In the genomic region with DNA sequence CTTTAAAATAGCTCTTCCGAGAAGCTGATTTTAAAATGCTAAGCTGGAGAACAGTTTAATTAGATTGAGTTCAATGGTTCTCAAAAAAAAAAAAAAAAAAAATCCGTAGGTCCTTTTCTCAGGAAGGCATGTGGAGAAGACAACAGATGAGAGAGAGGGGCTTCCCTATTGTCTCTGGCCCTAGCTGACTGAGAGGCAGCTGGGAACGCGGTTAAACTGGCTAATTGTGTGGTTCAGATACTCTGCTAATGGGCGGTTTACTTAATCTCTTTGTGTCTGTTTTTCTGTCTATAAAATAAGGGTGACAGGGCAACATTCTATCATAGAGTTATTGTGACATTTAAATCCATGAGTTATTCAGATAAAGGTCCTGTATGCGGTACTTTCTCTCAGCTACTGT, we compare ENCODE assay signal across 19 mouse cellular contexts.
DNase-seq lines count a peak whose midpoint lies in the region; ATAC-seq lines count a peak whose summit lies in the region.
"Had no signal": no experiment of that assay in that cellular context is flagged by ENCODE, and none has a peak within 500 bp of the region (broad histone marks: within the 10 kb centered on the region; RNA-seq: fewer than 3 reads in every experiment).

No protein-coding gene starts in this region.

- H3K27me3 ChIP-seq in neural tube, embryonic 13.5 days = no peaks in the 10 kb centered on the region
- H3K27me3 ChIP-seq in neural tube, embryonic 15.5 days (replicated peaks) = no peaks in the 10 kb centered on the region
- H3K27me3 ChIP-seq in forebrain, embryonic 15.5 days = no peaks in the 10 kb centered on the region
- H3K27me3 ChIP-seq: heart, embryonic 12.5 days; hindbrain, embryonic 12.5 days had no signal

- H3K4me2 ChIP-seq in neural tube, embryonic 13.5 days = no peak overlapping the region
- no peak overlapping the region for H3K4me2 ChIP-seq in neural tube, embryonic 15.5 days
- H3K4me2 ChIP-seq in forebrain, embryonic 15.5 days (replicated peaks) = no peak overlapping the region
- H3K4me2 ChIP-seq: heart, embryonic 12.5 days; hindbrain, embryonic 12.5 days had no signal

- H3K4me1 ChIP-seq in neural tube, embryonic 13.5 days (replicated peaks) = peaks cover 23% of the 10 kb centered on the region
- H3K4me1 ChIP-seq in neural tube, embryonic 15.5 days = peaks cover 5% of the 10 kb centered on the region
- peaks cover 12% of the 10 kb centered on the region; the same call in 1 of the 2 replicates for H3K4me1 ChIP-seq in forebrain, embryonic 15.5 days
- H3K4me1 ChIP-seq: embryonic facial prominence, embryonic 10.5 days had no signal

- no peaks in the 10 kb centered on the region for H3K9me3 ChIP-seq in neural tube, embryonic 13.5 days
- H3K9me3 ChIP-seq in neural tube, embryonic 15.5 days (replicated peaks) = no peaks in the 10 kb centered on the region
- no peaks in the 10 kb centered on the region for H3K9me3 ChIP-seq in forebrain, embryonic 15.5 days
- H3K9me3 ChIP-seq: embryonic facial prominence, embryonic 10.5 days; heart, embryonic 12.5 days; hindbrain, embryonic 12.5 days had no signal

- WGBS in neural tube, embryonic 13.5 days = 37% methylated on average over 6 of the region's 6 CpGs
- WGBS in neural tube, embryonic 15.5 days = 39% methylated on average over 6 of the region's 6 CpGs
- WGBS in forebrain, embryonic 15.5 days = 19% methylated on average over 6 of the region's 6 CpGs

- intact Hi-C loops in heart, postnatal 10 days (cut with DNase I) = no loop called here

- H3K4me3 ChIP-seq in neural tube, embryonic 13.5 days = no peak overlapping the region
- H3K4me3 ChIP-seq in neural tube, embryonic 15.5 days (replicated peaks) = no peak overlapping the region
- H3K4me3 ChIP-seq in forebrain, embryonic 15.5 days = no peak overlapping the region
- H3K4me3 ChIP-seq: embryonic facial prominence, embryonic 10.5 days; heart, embryonic 12.5 days; hindbrain, embryonic 12.5 days had no signal

- peak overlapping the region; percentile 14 for H3K27ac ChIP-seq in neural tube, embryonic 13.5 days (replicated peaks)
- no peak overlapping the region for H3K27ac ChIP-seq in neural tube, embryonic 15.5 days (replicated peaks)
- H3K27ac ChIP-seq in forebrain, embryonic 15.5 days (replicated peaks) = no peak overlapping the region
- H3K27ac ChIP-seq: embryonic facial prominence, embryonic 10.5 days; hindbrain, embryonic 12.5 days; hindbrain, postnatal 0 days had no signal

- peak; percentile 31 for DNase-seq in heart, adult 11 months
- no peak for DNase-seq in heart, postnatal 10 days
- DNase-seq in retina, postnatal 1 day = peak; percentile 76
- DNase-seq in cerebellum, adult 9-11 months = no peak
- no peak for DNase-seq in right cerebral cortex, adult 2 months (ENCODE audit: low spot score in 2 of 2)
- DNase-seq: adrenal gland, adult 2 months; adrenal gland, postnatal 36 days; cerebellum, adult 11 months; cerebellum, adult 8-10 months; cerebellum, postnatal 25 days; gastrocnemius, postnatal 14 days; heart, postnatal 36 days had no signal

- no peak overlapping the region for H3K9ac ChIP-seq in neural tube, embryonic 13.5 days
- H3K9ac ChIP-seq in neural tube, embryonic 15.5 days (replicated peaks) = no peak overlapping the region
- no peak overlapping the region for H3K9ac ChIP-seq in forebrain, embryonic 15.5 days (replicated peaks)
- H3K9ac ChIP-seq: heart, embryonic 12.5 days; hindbrain, embryonic 12.5 days had no signal

- H3K36me3 ChIP-seq in neural tube, embryonic 13.5 days = no peaks in the 10 kb centered on the region
- H3K36me3 ChIP-seq in neural tube, embryonic 15.5 days = no peaks in the 10 kb centered on the region
- H3K36me3 ChIP-seq in forebrain, embryonic 15.5 days = no peaks in the 10 kb centered on the region
- H3K36me3 ChIP-seq: embryonic facial prominence, embryonic 10.5 days; heart, embryonic 12.5 days; hindbrain, embryonic 12.5 days had no signal

- ATAC-seq in neural tube, embryonic 13.5 days (ENCODE audit: low read depth) = no peak
- no peak for ATAC-seq in neural tube, embryonic 15.5 days (ENCODE audit: low FRiP score)
- ATAC-seq in forebrain, embryonic 15.5 days (replicated peaks) = 0 out of 2 replicates have a peak, but pooled peaks have one; percentile 48
- ATAC-seq: hindbrain, postnatal 0 days had no signal

Comparison
In these comparisons a context has a peak if more than half of its experiments do, and no peak if none do; other contexts are left out.
1. DNase-seq: peak in heart, adult 11 months (single experiment) and retina, postnatal 1 day (single experiment); none in heart, postnatal 10 days (0 of 2), cerebellum, adult 9-11 months (single experiment) and right cerebral cortex, adult 2 months (0 of 2).